Mouse (Mus musculus) mouse trophoblast stem cell (cell line): ENCODE data around the gene Acadm.

ENCODE experiments used
- in situ Hi-C, 2 experiments: fragments of 300-500 bp; cut with MseI, MboI; formaldehyde crosslinking; loops; 2 replicates in 1 of 2; 3 replicates in 1 of 2; pipeline ENCODE4 v1.15.1; 2025

Gene Acadm

DNA sequence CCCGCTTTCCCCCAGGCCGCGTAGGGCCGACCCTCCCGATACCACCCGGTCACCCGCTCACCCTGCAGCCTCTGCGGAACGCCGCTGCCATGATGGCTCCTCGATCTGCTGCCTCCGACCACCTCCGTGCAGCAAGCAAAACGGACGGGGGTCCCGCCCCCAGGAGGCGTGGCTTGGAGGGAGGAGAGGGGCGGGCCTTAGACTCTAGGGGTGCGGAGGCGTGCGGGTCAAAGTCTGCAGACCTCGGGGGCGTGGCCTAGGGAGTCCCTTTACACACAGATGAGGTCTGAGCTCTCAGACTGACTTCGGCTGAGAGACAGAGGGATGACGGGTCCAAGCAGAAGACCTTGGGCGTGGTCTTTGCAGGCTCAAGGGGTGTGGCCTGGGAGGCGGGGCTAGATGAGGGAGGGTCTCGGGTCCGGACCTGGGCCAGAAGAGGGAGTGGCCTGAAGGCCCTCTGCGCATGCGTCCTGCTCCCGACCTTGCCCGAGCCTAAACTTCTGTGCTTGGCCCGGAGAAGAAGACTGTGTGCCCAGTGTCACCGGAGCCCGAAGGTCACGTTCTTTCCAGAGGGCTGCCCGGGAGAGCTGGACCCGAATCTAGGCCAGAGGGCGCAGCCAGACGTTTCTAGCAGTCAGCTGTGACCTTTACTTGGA is at the start of gene Acadm:
Acadm (minus strand) TSS at position 298 of the 656 bp plus-strand sequence.
- in situ Hi-C loops: no loop called here

DNA sequence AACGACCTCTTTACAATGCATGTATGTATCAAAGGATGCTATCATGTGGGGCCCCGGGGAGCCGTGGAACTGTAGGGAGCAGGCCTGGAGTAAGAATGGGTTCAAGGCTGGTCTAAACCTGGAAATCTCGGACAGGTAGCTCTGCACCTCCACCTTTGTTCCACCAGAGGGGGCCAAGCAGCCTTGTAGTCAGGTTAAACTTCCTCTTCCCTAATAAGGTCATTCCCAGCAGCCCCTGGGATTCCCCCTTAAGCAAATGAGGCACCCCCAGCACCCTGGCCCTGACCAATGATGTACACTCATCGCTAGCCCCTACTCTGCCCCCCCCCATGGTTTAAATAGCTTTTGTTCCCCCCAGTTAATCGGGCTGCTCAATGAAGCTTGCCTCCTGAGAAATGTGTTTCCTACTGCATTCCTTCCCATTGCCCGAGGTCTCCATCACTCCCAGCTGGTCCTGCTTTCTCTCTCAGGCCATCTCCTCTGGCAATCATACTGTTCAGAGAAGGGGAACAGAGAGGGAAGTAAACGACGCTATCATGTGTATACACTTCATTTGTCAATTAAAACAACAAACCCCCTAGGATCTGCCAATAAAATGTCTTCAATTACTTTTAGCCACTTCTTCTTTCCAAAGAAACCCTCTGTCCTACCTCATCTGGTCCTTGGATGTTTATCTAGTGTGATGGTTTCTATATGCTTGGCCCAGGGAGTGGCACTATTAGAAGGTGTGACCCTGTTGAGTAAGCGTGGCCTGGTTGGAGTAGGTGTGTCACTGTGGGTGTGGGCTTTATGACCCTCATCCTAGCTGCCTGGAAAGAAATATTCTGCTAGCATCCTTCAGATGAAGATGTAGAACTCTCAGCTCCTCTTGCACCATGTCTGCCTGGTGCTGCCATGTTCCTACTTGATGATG is 40.3 kb upstream of the Acadm start:
- in situ Hi-C loops: loop anchor here in 1 of 2 experiments (5.0 kb wide), 1 partner anchor 238 kb away; no protein-coding TSS in a partner anchor

DNA sequence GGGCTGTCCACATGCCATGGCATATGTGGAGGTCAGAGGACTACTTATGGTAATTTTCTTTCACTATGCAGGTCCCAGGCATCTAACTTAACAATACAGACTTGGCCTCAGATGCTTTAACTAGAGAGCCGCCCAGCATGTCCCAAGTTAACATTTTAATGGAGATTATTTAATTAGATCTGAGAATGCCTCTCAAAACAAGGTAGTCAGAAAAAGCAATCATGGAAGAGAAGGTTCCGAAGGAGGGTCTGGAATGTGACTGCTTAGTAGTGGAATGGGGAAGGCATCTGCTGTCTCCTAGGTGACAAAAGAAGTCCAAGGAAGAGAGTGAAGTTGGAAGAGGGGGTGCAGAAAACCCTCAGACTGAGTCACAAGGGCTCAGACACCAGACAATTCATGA is 36.2 kb upstream of the Acadm start:
- in situ Hi-C loops: no loop called here

DNA sequence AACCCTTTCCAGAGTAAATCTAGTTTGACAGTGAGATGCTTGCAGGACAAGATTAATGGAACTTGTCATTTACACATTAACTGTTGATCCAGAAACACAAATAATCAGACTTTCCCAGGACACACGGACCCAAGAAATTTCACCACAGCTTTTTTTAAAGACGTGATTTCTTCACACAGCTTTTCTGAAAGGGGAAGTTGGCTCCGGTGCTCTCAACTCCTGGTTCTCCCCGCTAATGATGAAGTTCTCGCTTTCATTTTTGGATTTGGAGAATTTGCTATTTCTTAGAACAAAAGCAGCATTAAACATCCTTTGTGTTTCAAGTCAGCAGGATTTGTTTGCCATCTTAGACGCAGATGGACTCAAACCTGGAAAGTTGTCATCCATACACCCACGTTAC is 31.4 kb upstream of the Acadm start:
- in situ Hi-C loops: no loop called here

DNA sequence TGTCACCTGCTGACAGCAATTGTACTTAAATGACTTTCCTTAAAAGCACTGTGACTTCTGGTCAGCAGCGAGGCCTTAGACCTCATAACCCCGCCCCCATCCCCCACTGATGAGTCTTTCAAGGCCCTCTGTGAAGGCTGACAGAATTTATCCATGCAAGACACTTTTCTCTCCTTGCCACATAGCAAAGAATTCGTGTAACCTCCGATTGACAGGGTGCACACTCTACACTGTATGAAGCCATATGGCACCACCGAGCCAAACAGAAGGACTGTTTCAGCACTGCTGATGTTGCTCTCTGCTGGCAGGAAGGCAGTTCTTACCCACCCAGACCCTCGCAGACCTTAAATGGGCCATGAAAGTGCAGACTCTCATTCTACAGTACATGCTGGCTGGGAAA is 30.6 kb upstream of the Acadm start:
- in situ Hi-C loops: no loop called here

DNA sequence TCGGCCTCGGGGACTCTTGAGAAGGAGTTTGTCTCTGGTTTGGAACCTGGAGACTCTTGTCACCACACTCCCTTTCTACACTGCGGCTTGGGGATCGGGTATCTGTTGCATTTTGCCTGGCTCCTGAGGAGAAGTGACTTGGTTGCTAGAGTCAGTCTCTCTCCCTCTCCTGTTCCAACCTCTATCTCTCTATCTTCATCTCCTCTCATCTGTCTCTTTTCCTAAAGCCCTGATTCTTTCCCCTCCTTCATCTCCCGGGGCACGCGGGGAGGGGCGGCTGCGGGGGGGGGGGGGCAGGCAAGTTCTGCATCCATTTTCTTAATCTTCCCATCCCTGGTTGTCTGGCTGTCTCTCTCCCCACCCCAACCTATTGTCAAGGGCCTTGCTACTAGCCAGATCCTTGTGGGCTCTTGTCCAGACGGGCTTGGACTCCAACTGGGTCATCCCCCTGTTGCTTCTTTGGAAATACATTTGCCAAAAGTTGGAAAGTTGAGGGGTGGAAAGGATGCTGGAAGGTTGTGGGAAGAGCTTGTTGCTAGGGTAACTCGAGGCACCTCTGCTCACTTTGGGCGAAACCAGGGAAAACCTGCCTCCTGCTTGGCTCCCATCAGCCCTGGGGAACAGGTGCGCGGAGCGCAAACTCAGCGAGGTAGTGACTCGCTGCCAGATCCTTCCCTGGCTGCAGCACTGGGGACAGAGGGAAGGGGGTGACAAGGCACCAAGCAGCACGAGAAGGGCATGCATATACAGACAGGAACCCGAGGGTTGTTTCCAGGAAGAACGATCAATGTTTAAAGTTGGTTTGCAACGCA is 29.7 kb upstream of the Acadm start:
- in situ Hi-C loops: no loop called here

DNA sequence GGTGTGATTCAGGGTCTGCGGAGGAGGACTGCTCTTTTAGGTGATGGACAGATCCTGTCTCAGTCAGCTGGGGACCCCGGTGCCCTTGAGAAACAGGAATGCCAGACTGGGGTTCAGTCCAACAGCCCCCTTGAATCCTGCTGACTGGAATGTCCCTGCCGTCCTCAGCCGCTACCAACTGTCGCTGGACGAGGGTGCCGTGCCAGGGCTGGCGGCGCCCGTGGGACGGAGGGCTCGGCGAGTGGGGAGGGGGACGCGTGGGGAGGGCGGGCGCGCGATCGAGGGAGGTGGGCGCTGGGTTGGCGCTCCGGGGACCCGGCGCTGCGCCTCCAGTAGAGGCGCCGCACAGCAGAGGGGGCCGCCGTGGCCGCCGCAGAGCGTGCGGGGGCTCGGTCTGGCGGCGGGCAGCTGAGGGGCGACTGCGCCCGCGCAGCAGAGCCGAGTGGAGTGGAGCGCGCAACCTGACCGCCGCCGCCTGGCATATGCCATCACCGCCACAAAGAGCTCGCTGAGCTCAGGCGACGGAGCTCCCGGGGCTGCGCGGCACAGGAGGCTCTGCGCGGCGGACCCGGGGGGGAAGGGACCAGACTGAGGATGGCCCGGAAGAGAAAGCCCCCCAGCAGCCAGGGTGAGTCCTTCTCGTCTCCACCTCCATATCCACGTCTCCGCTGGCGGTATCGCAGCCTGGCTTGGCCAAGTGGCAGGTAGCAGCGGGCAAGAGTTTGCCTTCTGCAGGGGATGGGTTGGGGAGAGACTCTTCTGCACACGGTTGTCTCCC is 28.9 kb upstream of the Acadm start, which contains the start of gene Slc44a5:
Slc44a5 (plus strand) TSS at position 266 of the 778 bp plus-strand sequence.
- in situ Hi-C loops: no loop called here

DNA sequence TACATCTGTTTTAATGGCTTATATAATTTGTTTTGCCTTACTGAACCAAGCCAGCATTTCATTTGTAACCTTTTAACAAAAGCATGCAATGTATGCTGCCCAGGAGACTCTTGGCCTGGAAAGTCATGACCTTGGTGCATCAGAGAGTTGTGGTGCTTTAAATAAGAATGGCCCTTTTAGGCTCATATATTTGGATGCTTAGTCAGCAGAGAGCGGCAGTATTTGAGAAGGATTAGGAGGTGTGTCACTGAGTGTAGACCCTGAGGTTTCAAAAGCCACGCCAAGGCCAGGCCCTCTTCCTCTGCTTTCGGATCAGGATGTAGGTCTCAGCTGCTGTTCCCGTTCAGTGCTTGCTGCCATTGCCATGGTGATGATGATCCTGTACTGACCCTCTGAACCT is 25.0 kb upstream of the Acadm start:
- in situ Hi-C loops: no loop called here

DNA sequence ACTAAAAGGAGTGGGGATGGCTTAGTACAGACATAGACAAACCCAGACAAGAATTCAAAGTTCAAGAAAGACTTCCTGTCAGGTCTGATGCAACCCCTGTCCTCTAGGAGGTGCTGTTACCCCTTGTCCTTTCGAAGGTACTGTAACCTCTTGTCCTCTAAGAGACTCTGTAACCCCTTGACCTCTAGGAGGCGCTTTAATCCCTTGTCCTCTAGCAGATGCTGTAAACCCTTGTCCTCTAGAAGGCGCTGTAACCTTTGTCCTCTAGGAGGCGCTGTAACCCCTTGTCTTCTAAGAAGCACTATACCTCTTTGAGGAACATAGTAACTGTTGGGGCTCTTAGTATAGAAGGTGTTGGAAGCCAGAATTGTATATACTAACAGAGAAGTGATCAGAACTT is 24.1 kb upstream of the Acadm start:
- in situ Hi-C loops: no loop called here

DNA sequence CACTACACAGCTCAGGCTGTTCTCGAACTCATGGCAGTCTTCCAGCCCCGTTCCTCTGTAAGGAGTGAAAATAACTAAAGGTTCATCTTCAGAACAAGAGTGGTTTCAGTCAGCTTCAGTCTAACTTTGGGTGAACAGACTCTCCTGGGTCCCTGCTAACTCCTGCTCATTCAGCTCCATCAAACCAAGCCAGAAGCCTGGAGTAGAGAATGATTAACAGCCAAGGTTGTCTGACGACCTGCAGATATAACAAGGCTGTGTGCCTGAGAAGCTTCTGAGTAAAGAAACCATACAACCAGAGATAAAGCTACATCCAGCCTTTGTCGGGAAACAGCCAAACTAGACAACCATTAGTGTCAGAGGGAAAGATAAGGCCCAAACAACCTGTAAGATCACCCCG is 23.0 kb upstream of the Acadm start:
- in situ Hi-C loops: no loop called here

DNA sequence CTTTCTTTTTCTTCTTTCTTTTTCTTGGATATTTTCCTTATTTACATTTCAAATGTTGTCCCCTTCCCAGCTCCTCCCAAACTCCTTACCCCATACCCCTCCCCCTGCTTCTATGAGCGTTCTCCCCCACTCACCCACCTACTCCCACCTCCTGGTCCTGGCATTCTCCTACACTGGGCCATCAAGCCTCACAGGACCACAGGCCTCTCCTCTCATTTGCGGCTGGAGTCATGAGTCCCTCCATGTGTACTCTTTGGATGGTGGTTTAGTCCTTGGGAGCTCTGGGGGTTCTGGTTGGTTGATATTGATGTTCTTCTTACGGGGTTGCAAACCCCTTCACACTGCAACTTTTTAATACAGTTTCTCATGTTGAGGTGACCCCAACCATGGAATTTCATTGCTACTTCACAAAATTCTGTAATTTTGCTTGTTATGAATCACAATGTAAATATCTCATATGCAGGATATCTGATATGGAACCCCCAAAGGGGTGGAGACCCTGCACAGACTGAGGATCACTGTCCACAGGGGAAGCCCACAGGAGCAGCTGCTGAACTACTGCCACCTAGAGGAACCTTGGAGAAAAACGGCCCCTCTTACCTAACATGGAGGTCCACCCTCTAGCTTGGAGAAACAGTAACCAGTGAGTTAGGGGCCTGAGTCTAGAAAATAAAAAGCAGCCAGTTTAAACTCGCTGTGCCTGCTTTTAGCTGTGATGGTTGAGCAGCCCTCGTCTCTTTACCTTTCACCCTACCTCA is 17.4 kb upstream of the Acadm start:
- in situ Hi-C loops: loop anchor here in 1 of 2 experiments (5.0 kb wide), 1 partner anchor 265 kb away; no protein-coding TSS in a partner anchor

DNA sequence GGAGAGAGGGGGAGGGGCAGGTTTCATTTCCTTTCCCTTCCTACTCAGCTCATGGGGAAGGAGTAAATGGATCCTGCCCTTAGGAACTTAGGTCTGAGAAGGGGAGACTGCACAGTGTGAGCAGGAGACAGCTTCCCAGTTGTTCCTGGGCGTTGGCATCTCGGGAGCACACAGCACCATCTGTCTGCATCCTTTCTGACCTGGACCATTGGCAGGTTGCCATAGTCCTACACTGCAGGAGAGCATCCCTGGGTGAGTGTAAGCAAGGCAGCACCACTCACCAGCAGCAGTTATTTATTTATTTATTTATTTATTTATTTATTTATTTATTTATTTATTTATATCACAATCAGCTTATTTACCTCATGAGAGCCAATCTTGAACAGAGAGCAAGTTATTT is 16.5 kb upstream of the Acadm start:
- in situ Hi-C loops: loop anchor here in 1 of 2 experiments (5.0 kb wide), 1 partner anchor 266 kb away; no protein-coding TSS in a partner anchor

DNA sequence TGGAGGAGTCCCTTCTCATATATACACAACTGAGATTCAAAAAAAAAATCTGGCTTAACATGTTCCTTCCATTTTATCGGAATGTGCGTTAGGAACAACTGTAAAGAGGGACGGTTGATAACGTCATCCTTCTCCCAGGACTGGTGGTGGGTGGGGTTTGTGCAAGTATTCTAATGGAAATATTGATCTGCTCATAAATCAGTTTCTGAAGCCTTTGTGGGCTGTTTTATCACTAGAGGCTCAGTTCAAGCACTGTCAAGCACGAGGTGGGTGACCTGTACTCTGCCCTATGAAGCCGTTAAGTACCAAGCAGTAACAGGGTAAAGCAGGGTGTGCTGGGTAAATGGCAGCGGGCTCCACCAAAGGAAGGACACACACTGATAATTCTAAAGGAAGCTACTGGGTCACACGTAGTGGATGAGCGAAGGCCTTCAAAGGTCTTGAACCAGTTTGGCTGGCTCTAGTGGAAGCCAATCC is 15.3 kb upstream of the Acadm start:
- in situ Hi-C loops: loop anchor here in 1 of 2 experiments (5.0 kb wide), 1 partner anchor 268 kb away; no protein-coding TSS in a partner anchor

DNA sequence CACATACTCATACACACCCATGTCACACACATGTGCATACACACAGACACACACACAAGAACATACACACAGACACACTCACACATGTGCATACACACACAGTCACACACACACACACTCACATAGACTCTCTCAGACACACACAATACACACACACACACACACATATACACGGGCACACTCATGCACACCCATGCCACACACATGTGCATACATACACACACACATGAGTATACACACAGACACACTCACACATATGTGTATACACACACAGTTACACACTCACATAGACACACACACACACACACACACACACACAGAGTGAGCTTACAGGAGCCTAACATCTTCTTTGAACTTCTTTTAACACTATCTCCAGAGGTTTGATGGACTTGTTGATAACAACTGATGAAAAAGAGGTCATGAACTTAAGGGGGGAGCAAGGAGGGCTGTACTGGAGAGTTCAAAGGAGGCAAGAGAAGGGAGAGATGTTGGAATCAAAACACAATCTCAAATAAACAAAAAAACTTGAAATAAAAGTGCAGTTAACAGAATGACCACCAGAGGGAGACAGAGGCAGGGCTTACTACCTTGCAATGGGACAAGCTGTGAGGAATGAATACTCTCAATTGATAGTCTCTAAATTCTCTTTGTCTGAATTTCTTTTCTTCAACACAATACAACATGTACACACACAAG is 14.8 kb upstream of the Acadm start:
- in situ Hi-C loops: no loop called here

DNA sequence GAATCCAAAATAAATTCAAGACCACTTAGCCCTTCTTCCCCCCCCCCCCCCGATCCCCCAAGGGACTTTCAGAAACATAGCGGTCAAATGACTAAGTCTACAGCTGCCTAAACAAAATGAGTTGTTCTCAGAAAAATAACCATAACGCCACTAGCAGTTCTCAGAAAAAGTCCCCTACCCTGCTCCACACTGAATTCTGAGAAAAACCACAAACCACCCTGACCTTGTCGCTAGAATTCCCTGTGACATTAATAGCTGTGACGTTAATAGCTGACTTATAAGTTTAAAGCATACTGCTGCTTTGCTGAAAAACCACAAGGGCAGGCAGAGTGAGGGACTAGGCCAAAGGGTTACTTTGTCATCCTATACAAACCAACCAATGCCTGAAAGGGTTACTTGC is 13.5 kb upstream of the Acadm start:
- in situ Hi-C loops: no loop called here

DNA sequence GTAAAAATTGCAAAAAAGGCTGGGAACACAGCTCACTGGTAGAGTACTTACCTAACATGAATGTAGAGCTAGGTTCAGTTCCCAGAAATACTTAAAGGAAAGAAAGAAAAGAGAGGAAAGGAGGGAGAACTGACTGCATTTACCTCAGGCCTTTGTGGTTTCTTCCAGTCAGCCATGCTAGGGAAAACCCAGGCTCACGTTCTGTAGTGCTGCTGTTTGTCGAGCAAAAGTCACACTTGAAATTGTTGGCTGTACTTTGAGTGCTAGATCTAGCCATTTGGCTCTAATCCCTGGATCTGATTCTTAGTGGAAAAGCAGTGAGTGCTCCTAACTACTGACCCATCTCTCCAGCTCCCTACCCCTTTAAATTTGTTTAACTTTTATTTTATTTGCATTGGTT is 3.7 kb upstream of the Acadm start:
- in situ Hi-C loops: no loop called here

DNA sequence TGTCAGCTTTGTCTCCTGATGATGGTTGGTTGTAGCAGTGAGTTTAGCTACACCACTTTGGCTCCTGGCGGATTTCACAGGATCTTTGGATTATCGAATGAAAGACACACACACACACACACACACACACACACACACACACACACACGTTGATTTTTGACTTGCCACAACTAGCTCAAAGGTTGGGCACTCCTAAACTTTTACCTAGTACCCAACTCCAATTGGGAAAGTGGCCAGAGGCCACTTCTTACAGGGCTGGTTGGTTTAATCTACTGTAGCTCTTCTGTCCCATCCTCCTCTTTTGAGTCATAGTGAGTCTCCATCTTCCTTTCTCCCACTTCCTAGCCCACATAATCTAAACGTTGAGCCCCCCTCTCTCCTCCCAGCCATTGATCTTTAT is 2.8 kb upstream of the Acadm start:
- in situ Hi-C loops: no loop called here

DNA sequence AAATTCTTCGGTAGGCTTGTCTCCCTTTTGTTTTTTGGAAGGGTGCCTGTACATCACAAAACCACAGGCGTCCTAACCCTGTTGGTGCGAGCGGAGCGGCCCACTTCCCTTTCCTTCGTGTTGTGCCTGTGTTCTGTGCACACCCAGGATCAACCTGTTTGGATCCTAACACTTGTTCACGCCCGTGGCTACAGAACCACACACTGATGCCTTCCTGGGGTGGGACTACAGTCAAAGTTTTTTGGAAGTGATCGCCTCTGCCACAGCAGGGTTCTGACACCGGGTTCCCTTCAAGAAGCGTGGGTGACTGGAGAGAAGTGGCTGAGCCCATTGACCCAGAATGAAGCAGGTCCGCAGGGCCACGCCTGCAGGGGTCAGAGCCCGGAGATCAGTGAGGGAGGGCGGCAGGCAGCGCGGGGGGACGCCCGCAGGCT is 514 bp downstream of the Acadm start:
- in situ Hi-C loops: no loop called here

DNA sequence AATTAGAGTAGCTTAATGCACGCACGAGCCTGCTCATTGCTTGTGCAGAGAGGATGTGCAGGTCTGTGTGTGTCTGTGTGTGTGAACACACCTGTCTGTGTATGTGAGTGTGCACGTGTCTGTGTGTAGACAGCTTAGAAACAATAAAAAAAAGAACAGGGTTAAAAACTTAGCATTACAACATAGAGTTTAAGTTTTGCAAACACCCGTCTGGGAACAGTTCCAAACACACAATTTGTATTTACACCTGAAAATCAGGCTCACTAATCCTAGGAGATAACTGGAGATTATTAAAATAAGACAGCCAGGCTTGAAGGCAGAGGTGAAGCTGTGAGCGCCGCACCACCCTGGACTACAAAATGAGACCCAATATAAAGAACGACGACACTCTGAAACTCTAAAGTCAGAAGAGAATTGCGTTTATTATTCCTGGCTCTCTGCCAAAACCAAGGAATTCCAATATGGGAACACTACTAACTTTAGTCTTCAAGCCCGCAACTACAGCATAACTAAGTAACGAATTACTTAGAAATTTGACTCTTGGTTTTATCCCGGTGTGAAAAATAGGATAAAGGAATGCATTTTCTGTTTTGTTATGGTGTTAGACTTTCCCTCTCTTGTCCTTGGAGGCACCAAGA is 1.3 kb downstream of the Acadm start:
- in situ Hi-C loops: no loop called here
